Mouse (Mus musculus) ES-CJ7 (cell line): ENCODE data around the gene Wtap.
"Not testable (repeated sequence)": the region's sequence is repeated elsewhere in the genome, so short reads cannot be mapped to it uniquely, and the experiment has no call there.

ENCODE experiments used
- DNase-seq: peaks from one replicate; pipeline ENCODE4 v3.0.0; 2011; ENCODE audit warnings: low read depth, low spot score

Gene Wtap

GRCm38 (mm10) chr17:12994069-12994468, at the start of gene Wtap:
Gene Wtap, minus strand, starts transcription at chr17:12994169.
- no peak for DNase-seq

DNA sequence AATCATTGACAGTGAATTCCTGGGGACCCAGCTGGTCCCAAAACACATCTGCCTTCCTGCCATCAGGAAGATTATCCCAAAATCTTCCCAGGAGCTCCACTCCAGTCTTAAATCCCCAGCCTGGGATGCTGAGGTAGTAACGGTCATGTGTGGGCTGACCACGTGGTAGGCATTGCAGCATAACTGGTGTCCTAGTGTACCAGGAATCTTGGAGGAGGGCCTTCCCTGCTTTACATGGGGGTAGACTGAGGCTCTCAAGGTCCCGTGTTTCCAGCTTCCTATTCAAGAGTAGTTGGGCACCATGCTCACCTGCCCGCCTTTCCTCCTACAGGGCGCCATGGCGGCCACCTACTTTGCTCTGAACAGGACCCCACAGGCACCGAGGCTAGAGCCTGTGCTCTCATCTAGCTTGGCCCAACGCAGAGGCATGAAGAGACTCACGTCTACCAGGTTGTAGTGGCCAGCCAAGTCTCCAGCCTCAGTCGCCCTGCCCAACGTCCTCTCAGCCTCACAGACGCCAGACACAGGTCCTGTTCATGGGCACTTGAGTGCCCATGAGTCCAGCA, 42.7 kb upstream of the Wtap start:
- DNase-seq = not testable (repeated sequence)

DNA sequence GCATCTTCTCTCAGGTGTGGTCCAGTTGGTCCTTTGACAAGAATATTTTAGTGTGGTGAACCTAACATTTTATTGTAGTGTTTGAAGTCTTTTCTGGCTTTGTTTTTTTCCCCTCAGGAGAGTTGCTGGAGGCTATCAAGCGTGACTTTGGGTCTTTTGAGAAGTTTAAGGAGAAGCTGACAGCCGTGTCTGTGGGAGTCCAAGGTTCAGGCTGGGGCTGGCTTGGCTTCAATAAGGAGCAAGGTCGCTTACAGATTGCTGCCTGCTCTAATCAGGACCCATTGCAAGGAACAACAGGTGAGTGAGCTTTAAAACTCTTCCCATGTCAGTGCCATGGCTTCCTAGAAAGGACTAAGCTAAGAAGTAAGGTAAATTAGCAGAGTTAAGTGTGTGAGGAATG, 19.3 kb upstream of the Wtap start:
- no peak for DNase-seq

DNA sequence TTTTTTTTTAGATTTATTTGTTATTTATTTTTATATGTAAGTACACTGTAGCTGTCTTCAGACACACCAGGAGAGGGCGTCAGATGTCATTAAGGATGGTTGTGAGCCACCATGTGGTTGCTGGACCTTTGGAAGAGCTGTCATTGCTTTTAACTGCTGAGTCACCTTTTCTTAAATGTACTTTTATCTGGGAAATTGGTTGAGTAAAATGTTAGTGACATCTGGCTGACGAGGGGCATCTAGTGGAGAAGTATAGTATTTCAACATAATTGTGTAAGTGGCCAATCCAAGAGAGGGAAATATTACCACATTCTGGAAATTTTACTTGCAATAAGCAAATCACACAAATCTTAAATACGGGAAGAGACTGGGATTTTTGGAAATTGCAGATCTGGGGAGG, 15.9 kb upstream of the Wtap start:
- peak; percentile 58 for DNase-seq

DNA sequence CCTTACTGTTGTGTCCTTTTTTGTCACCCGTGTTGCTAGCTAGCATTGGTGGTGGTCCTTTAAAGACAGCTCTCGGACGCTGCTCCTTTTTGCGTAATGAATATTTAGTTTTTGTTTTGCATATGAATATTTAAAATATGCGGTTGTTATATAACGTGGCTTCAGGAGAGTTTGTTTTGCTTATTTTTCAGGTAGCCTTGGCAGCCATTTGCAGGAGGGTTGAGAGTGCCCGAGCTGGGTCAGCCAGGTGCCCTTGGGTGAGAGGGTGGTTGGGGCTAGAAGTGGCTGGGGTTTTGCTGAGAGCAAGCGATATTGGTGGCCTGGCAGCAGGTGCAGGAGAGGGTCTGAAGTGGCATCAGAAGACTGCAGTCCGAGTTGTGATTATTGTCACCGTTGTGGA, 14.6 kb upstream of the Wtap start:
- DNase-seq = no peak

GRCm38 (mm10) chr17:13007730-13008425, 13.9 kb upstream of the Wtap start:
- peak; percentile 95 for DNase-seq

DNA sequence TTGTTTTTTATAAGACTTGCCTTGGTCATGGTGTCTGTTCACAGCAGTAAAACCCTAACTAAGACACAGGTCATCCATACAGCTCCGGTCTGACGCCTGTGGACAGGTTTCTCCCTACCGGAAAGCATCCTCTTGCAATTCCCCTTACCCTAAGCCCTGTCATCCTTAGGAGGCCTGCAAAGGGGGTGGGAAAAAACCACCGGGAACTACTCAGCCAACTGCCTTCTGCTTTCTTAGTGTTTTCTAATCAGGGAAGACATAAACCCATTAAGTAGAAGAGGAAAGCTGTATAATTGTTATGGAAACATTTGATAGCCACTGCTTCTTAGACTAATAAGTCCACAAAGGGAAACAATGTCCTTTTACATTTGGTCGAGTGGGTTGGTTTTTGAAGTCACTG, 13.0 kb upstream of the Wtap start:
- no peak for DNase-seq

- not testable (repeated sequence) for DNase-seq
Measured at GRCm38 (mm10) chr17:13006546-13006945, 12.6 kb upstream of the Wtap start, which contains the start of gene Sod2. Gene Sod2, plus strand, starts transcription at chr17:13006846.

GRCm38 (mm10) chr17:13004436-13004835, 10.5 kb upstream of the Wtap start:
- DNase-seq = peak; percentile 55

- DNase-seq = not testable (repeated sequence)
Measured at GRCm38 (mm10) chr17:13002243-13002642, 8.3 kb upstream of the Wtap start.

DNA sequence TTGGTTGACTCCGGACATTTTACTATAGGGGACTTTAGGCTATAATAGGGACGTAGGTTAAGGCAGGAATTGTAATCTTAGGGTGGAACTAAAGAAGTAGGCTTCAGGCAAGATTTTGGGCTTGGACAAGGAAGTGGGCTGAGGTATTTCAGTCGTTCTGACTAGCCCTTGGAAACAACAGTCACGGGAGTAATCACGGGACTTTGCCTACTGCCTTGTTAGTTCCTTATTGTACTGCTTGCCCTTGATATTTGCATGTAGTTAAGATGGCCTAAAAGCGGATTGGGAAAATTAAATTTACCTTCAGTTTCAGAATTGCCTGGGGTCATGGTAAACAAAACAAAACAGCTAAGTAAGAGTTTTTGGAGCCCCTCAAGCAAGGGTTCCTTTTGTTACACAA, 5.1 kb upstream of the Wtap start:
- DNase-seq = peak; percentile 84

GRCm38 (mm10) chr17:12997890-12998289, 3.9 kb upstream of the Wtap start:
- DNase-seq = no peak

DNA sequence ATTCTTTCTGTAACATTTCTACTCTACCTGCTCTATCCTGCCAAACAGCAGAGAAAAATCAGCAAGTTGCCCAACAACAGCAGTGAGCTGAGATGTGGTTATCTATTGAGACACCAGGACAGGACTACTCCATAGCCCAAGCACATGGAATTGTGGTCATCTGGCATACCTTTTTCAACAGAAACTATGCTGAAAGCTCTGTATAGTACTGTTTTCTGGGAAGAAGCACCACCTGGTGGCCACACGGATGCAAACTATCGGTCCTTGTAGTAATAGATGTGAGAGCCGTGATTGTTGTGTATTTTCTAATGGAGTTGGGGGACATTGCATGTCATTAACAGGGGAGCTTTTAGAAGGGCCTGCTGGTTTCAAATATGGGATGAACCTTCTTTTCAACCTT, 2.4 kb upstream of the Wtap start:
- DNase-seq = peak; percentile 66

GRCm38 (mm10) chr17:12992470-12992991, 1.4 kb downstream of the Wtap start:
- peak; percentile 95 for DNase-seq

GRCm38 (mm10) chr17:12991635-12992358, 2.2 kb downstream of the Wtap start:
- DNase-seq = peak; percentile 56

GRCm38 (mm10) chr17:12991194-12991634, 2.8 kb downstream of the Wtap start:
- DNase-seq = peak; percentile 34

DNA sequence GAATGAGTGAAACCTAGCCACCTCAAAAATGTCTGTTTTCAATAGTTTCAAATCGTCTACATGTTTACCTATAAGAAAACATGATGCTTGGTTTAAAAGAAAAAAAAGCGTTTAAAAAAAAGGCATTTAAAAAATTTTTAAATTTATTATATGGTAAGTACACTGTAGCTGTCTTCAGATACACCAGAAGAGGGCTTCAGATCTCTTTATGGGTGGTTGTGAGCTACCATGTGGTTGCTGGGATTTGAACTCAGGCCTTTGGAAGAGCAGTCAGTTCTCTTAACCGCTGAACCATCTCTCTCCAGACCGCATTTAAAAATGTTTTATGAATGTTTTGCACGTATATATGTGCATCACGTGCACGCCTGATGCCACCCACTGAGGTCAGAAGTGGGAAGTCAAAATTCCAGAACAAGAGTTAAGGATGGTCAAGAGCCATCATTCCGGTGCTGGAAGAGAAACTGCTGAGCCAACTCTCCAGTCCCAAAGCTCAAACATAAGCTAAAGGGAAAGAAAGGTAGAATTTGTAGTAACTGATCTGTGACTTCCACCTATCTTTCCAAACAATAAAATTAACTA, 3.3 kb downstream of the Wtap start:
- DNase-seq = no peak

DNA sequence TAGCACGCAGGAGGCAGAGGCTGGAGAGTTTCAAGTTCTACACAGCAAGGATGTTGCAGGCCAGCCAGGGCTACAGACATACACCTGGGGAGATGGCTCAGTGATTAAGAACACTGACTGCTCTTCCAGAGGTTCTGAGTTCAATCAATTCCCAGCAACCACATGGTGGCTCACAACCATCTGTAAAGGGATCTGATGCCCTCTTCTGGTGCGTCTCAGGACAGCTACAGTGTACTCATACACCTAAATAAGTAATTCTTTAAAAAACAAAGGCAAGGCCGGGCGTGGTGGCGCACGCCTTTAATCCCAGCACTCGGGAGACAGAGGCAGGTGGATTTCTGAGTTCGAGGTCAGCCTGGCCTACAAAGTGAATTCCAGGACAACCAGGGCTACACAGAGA, 5.9 kb downstream of the Wtap start:
- peak; percentile 86 for DNase-seq

DNA sequence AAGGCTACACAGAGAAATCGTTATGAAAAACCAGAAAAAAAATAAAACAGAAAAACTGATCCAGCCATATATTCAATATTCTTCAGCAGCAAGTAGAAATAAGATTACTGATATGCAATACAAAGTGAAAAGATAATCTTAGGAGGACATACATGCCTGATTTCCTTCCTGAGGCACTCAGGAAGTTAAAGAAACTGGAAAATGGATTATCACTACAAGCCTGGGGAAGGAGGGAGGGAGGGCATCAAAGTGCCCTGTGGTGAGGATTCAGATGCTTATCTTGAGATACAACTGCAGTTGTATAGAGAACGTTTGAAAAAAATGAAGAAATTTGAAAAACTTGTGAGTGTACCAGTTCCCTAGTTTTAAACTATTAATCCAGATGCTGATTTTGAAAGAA, 10.0 kb downstream of the Wtap start:
- no peak for DNase-seq

- no peak for DNase-seq
Measured at GRCm38 (mm10) chr17:12978546-12978945, 15.4 kb downstream of the Wtap start.

DNA sequence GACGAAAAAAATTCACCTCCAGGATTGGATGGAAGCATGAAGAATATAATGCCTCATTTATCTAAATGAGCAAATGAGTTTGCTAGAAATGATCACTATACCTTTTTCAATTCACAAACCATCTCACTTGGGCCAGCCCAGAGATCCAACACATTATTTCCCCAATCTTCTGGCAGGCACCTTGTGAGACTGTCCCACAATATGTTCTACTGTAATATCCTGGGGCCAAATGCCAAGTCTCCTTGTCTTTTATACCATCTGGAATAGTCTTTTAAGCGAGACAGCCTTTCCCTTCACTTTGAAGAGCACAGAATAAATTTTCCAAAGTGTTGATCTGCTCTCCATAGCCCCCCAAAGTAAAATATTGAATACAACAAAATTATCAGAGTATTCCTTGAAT, 20.1 kb downstream of the Wtap start:
- DNase-seq = no peak

- no peak for DNase-seq
Measured at GRCm38 (mm10) chr17:12967173-12967572, 26.8 kb downstream of the Wtap start.
